Mouse (Mus musculus): ENCODE data around the gene Tulp2.

DNA sequence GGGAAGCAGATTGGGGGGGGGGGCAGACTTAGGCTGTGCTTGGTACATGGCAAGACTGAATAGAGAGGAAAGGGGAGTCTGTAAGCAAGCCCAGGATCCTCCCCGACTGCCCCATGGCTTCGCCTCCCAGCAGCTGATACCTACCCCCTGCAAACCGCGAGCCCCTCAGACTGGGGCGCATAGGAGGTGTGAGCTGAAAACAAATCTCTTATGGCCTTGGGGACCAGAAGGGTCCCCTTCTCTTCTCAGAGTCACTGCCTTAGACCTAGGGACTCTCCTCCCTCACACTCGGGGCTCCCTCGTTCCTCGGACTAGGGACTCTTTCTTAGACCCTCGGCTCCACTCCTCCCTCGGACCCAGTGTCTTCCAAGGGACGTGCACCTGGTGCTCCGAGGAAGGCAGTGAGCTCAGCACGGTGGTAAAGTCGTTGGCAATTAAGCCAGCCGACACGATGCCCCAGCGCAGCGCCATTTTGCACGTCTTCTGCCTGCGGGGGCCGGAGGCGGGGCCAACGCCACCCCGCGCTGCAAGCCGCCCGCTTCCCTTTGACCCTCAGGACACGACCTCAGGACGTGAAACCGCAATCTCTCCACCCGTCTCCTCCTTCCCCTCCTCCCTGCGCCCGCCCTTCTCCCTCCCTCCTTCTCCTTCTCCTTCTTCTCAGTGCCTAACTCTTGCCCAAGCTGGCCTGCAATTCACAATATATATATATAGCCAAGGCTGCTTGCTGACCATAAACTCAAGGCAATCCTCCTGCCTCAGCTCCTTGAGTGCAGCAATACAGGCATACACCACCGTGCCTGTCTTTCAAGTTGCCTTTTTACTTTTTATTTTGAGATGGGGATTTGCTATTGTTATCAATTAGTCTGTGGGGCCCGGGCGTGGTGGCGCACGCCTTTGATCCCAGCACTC lies 6.9 kb downstream of the Tulp2 start, which contains the start of gene Dhdh:
- TF ChIP-seq CTCF (IDR thresholded peaks at IDR 0.05; ENCODE audit: extremely low read depth, insufficient read depth, insufficient read length, insufficient replicate concordance) (no peak), POLR2A (IDR thresholded peaks at IDR 0.05; ENCODE audit: low read depth, low read length) (no peak; the same call in 1 of the 2 replicates)
